Mouse (Mus musculus): ENCODE results near the gene Olfr1107. TPM values are rescaled to one million over a fixed set of nuclear protein-coding genes. Genes with fewer than 3 reads are reported as not detected.

Olfr1107 gene
- total RNA-seq (2012; rRNA removed), result not detected in 2 replicates
- not detected for polyA plus RNA-seq (2012; ENCODE audit: insufficient read depth in 1 of 2, insufficient read length in 2 of 2, low read depth in 1 of 2, low replicate concordance in 2 of 2, missing spikeins in 1 of 2)

- no peaks in the 10 kb centered on the region for H3K79me2 ChIP-seq (ENCODE audit: control insufficient read depth, insufficient read depth, low read length, poor library complexity)
- no peak within 1 kb of the TSS for H3K9ac ChIP-seq (ENCODE audit: control insufficient read depth, low read depth, low read length, poor library complexity, severe bottlenecking)
- no peak within 1 kb of the TSS for H3K4me3 ChIP-seq (ENCODE audit: control insufficient read depth in 1 of 2, insufficient read depth in 1 of 2, low read depth in 2 of 2, low read length in 2 of 2)
- H3K27me3 ChIP-seq (ENCODE audit: control insufficient read depth in 1 of 2, insufficient read depth in 2 of 2, low read length in 2 of 2), result no peaks in the 10 kb centered on the region
- H3K4me1 ChIP-seq (ENCODE audit: control insufficient read depth in 1 of 2, insufficient read depth in 2 of 2, low read length in 2 of 2), result no peaks in the 10 kb centered on the region
- H3K36me3 ChIP-seq (ENCODE audit: control insufficient read depth in 1 of 2, insufficient read depth in 2 of 2, low read length in 2 of 2), result no peaks in the 10 kb centered on the region
- H3K27ac ChIP-seq (ENCODE audit: control insufficient read depth, low read depth, low read length), result no peak within 1 kb of the TSS
- DNase-seq (ENCODE audit: low read depth, low spot score), result no peak
- no peak for TF ChIP-seq POLR2AphosphoS5 (IDR thresholded peaks at IDR 0.05; ENCODE audit: borderline replicate concordance, low read depth, low read length)
- no peak for TF ChIP-seq ELF1 (IDR thresholded peaks at IDR 0.05; ENCODE audit: low read depth, low read length)
- no peak for TF ChIP-seq CHD2 (IDR thresholded peaks at IDR 0.05; ENCODE audit: low read length)
- TF ChIP-seq SIN3A (IDR thresholded peaks at IDR 0.05; ENCODE audit: low read length), result no peak
- no peak for TF ChIP-seq ZKSCAN1 (IDR thresholded peaks at IDR 0.05; ENCODE audit: low read depth, low read length)
- TF ChIP-seq ETS1 (IDR thresholded peaks at IDR 0.05; ENCODE audit: low read depth, low read length), result no peak
- no peak for TF ChIP-seq TCF12 (IDR thresholded peaks at IDR 0.05; ENCODE audit: low read depth, low read length)
- no peak for TF ChIP-seq POLR2AphosphoS2 (IDR thresholded peaks at IDR 0.05; ENCODE audit: low read length)
- TF ChIP-seq HCFC1 (IDR thresholded peaks at IDR 0.05; ENCODE audit: low read depth, low read length), result no peak
- no peak for TF ChIP-seq NELFE (IDR thresholded peaks at IDR 0.05; ENCODE audit: low read depth, low read length)
- no peak for TF ChIP-seq BHLHE40 (IDR thresholded peaks at IDR 0.05; ENCODE audit: borderline replicate concordance, low read depth, low read length)
- no peak for TF ChIP-seq MYC (IDR thresholded peaks at IDR 0.05; ENCODE audit: low read depth, low read length)
- TF ChIP-seq USF1 (IDR thresholded peaks at IDR 0.05; ENCODE audit: low read depth, low read length), result no peak
- TF ChIP-seq CTCF (IDR thresholded peaks at IDR 0.05 in 2 of 3, conservative IDR thresholded peaks at IDR 0.05 in 1 of 3; ENCODE audit: control insufficient read depth in 1 of 3, insufficient read depth in 1 of 3, low read depth in 2 of 3, low read length in 3 of 3, poor library complexity in 1 of 3, severe bottlenecking in 1 of 3), result no peak
- TF ChIP-seq USF2 (IDR thresholded peaks at IDR 0.05; ENCODE audit: borderline replicate concordance in 1 of 2, insufficient read depth in 1 of 2, low read depth in 1 of 2, low read length in 2 of 2), result no peak
- TF ChIP-seq EP300 (IDR thresholded peaks at IDR 0.05; ENCODE audit: low read depth in 1 of 2, low read length in 2 of 2), result no peak
- no peaks in the 10 kb centered on the region for H3K9me3 ChIP-seq (replicated peaks; ENCODE audit: insufficient read depth, low read length)
These were observed at the start of gene Olfr1107 for GRCm38 (mm10) chr2:87075717-87076116. Olfr1107 (minus strand) TSS chr2:87075817.

- no peak within 1 kb of the TSS for H3K4me3 ChIP-seq (ENCODE audit: control insufficient read depth in 1 of 2, insufficient read depth in 1 of 2, low read depth in 2 of 2, low read length in 2 of 2)
- H3K27ac ChIP-seq (ENCODE audit: control insufficient read depth, low read depth, low read length), result no peak within 1 kb of the TSS
- no peaks in the 10 kb centered on the region for H3K36me3 ChIP-seq (ENCODE audit: control insufficient read depth in 1 of 2, insufficient read depth in 2 of 2, low read length in 2 of 2)
- no peak within 1 kb of the TSS for H3K9ac ChIP-seq (ENCODE audit: control insufficient read depth, low read depth, low read length, poor library complexity, severe bottlenecking)
- no peaks in the 10 kb centered on the region for H3K27me3 ChIP-seq (ENCODE audit: control insufficient read depth in 1 of 2, insufficient read depth in 2 of 2, low read length in 2 of 2)
- TF ChIP-seq ZMIZ1 (IDR thresholded peaks at IDR 0.05; ENCODE audit: low read depth, low read length), result no peak
- TF ChIP-seq E2F4 (IDR thresholded peaks at IDR 0.05; ENCODE audit: borderline replicate concordance, low read depth, low read length), result no peak
- no peak for TF ChIP-seq TCF12 (IDR thresholded peaks at IDR 0.05; ENCODE audit: low read depth, low read length)
- no peak for TF ChIP-seq NELFE (IDR thresholded peaks at IDR 0.05; ENCODE audit: low read depth, low read length)
- no peak for TF ChIP-seq POLR2AphosphoS5 (IDR thresholded peaks at IDR 0.05; ENCODE audit: borderline replicate concordance, low read depth, low read length)
- no peak for TF ChIP-seq MXI1 (IDR thresholded peaks at IDR 0.05; ENCODE audit: low read depth, low read length)
- no peak for TF ChIP-seq CTCF (IDR thresholded peaks at IDR 0.05 in 2 of 3, conservative IDR thresholded peaks at IDR 0.05 in 1 of 3; ENCODE audit: control insufficient read depth in 1 of 3, insufficient read depth in 1 of 3, low read depth in 2 of 3, low read length in 3 of 3, poor library complexity in 1 of 3, severe bottlenecking in 1 of 3)
- TF ChIP-seq HCFC1 (IDR thresholded peaks at IDR 0.05; ENCODE audit: low read depth, low read length), result no peak
- no peak for TF ChIP-seq CHD2 (IDR thresholded peaks at IDR 0.05; ENCODE audit: low read length)
- TF ChIP-seq USF1 (IDR thresholded peaks at IDR 0.05; ENCODE audit: low read depth, low read length), result no peak
- TF ChIP-seq MYB (IDR thresholded peaks at IDR 0.05; ENCODE audit: low read depth, low read length), result no peak
- TF ChIP-seq ZKSCAN1 (IDR thresholded peaks at IDR 0.05; ENCODE audit: low read depth, low read length), result no peak
- no peak for TF ChIP-seq ZC3H11A (IDR thresholded peaks at IDR 0.05; ENCODE audit: low read depth, low read length)
- TF ChIP-seq GATA1 (IDR thresholded peaks at IDR 0.05; ENCODE audit: low read depth, low read length), result no peak
- no peak for TF ChIP-seq MEF2A (IDR thresholded peaks at IDR 0.05; ENCODE audit: extremely low read depth, insufficient replicate concordance, low read depth, low read length, poor library complexity, severe bottlenecking)
- no peak for TF ChIP-seq UBTF (IDR thresholded peaks at IDR 0.05; ENCODE audit: borderline replicate concordance, insufficient read depth, low read depth, low read length)
- no peak for TF ChIP-seq USF2 (IDR thresholded peaks at IDR 0.05; ENCODE audit: borderline replicate concordance in 1 of 2, insufficient read depth in 1 of 2, low read depth in 1 of 2, low read length in 2 of 2)
- TF ChIP-seq MAFK (IDR thresholded peaks at IDR 0.05; ENCODE audit: borderline replicate concordance, low read depth, low read length), result no peak
- no peak for TF ChIP-seq RCOR1 (IDR thresholded peaks at IDR 0.05; ENCODE audit: low read depth, low read length)
- no peak for TF ChIP-seq SIN3A (IDR thresholded peaks at IDR 0.05; ENCODE audit: low read length)
- H3K79me2 ChIP-seq (ENCODE audit: control insufficient read depth, insufficient read depth, low read length, poor library complexity), result no peaks in the 10 kb centered on the region
- no peaks in the 10 kb centered on the region for H3K4me1 ChIP-seq (ENCODE audit: control insufficient read depth in 1 of 2, insufficient read depth in 2 of 2, low read length in 2 of 2)
- DNase-seq (ENCODE audit: low read depth, low spot score), result no peak
- no peaks in the 10 kb centered on the region for H3K9me3 ChIP-seq (replicated peaks; ENCODE audit: insufficient read depth, low read length)
These were observed 38.9 kb upstream of the Olfr1107 start, which contains the start of gene Olfr259 for GRCm38 (mm10) chr2:87114467-87114866. Olfr259 (minus strand) TSS chr2:87114567.

All from MEL (cell line).